Mouse (Mus musculus) midbrain, embryonic 11.5 days (tissue): ENCODE measurements around the gene Elavl3. TPM values are rescaled to one million over a fixed set of nuclear protein-coding genes. Genes with fewer than 3 reads are reported as not detected.

ENCODE experiments used
- ATAC-seq: fragments of 200-750 bp; cut with Nextera tagmentation; 2 replicates; pipeline ENCODE4 v1.8.0; 2017; ENCODE audit warnings: moderate TSS enrichment, moderate library complexity; ENCODE audit not compliant: low FRiP score
- DNase-seq: peaks from one replicate; pipeline ENCODE4 v3.0.0; 2015; ENCODE audit warnings: low spot score; ENCODE audit errors: missing footprints
- H3K27ac ChIP-seq: fragments of 300-500 bp; sonication (generic); 2 replicates; pipeline ENCODE4 v1.5.1; 2014; ENCODE audit warnings: low read depth, low read length
- H3K27me3 ChIP-seq: fragments of 300-500 bp; sonication (generic); 2 replicates; pipeline ENCODE4 v1.6.1; 2014; ENCODE audit warnings: mild to moderate bottlenecking, low read length, moderate library complexity, mixed read lengths; ENCODE audit not compliant: control insufficient read depth, insufficient read depth
- H3K36me3 ChIP-seq: fragments of 300-500 bp; sonication (generic); 2 replicates; pipeline ENCODE4 v1.6.1; 2014; ENCODE audit warnings: mild to moderate bottlenecking, low read length, moderate library complexity, mixed read lengths; ENCODE audit not compliant: control insufficient read depth, insufficient read depth
- H3K4me1 ChIP-seq: fragments of 300-500 bp; sonication (generic); 2 replicates; pipeline ENCODE4 v1.6.1; 2014; ENCODE audit warnings: low read length; ENCODE audit not compliant: control insufficient read depth, insufficient read depth
- H3K4me2 ChIP-seq: fragments of 300-500 bp; sonication (generic); 2 replicates; pipeline ENCODE4 v1.6.1; 2014; ENCODE audit warnings: mild to moderate bottlenecking, moderate library complexity
- H3K4me3 ChIP-seq: fragments of 300-500 bp; sonication (generic); 2 replicates; pipeline ENCODE4 v1.5.1; 2014; ENCODE audit warnings: low read depth, low read length
- H3K9ac ChIP-seq: fragments of 300-500 bp; sonication (generic); 2 replicates; pipeline ENCODE4 v1.6.1; 2014; ENCODE audit warnings: low read length
- H3K9me3 ChIP-seq: fragments of 300-500 bp; sonication (generic); 2 replicates; pipeline ENCODE4 v1.6.1; 2016; ENCODE audit warnings: low read length; ENCODE audit not compliant: control insufficient read depth
- WGBS: fragments of 180-500 bp; shearing (Covaris S2); extraction: QIAGEN DNeasy Blood & Tissue Kit; methylation state at CpG from one replicate; pipeline ENCODE4 v1.1.7; 2014; 5-methylcytosine and 5-hydroxymethylcytosine counted together
- polyA plus RNA-seq: library from polyadenylated mRNA; unstranded; fragments of >200 nt; fragmentation: Nextera tagmentation; extraction: Ambion mirVana; gene quantifications from 2 replicates; pipeline ENCODE4 v1.2.1, GENCODE M21; 2014

The Elavl3 gene
- polyA plus RNA-seq: 49.8 and 53.9 TPM in 2 replicates

GRCm38 (mm10) chr9:22051958-22052254 lies at the start of gene Elavl3:
Elavl3 (minus strand) TSS chr9:22052023.
- peak; percentile 72 for ATAC-seq
- Histone ChIP-seq H3K27me3 (peaks cover 8% of the 10 kb centered on the region), H3K4me1 (peaks cover 37% of the 10 kb centered on the region), H3K9me3 (no peaks in the 10 kb centered on the region), H3K9ac (peak within 1 kb of the TSS; percentile 93), H3K4me2 (peak within 1 kb of the TSS; percentile 71), H3K4me3 (peak within 1 kb of the TSS; percentile 86), H3K36me3 (no peaks in the 10 kb centered on the region; the same call in 1 of the 2 replicates), H3K27ac (peak within 1 kb of the TSS; percentile 86)
- WGBS: 2% methylated on average over 27 of the region's 28 CpGs
- no peak for DNase-seq

- H3K9me3 ChIP-seq: no peaks in the 10 kb centered on the region
- H3K4me1 ChIP-seq: no peaks in the 10 kb centered on the region
- no peak overlapping the region for H3K27ac ChIP-seq
- ATAC-seq (no peak), DNase-seq (no peak)
- peaks cover 21% of the 10 kb centered on the region for H3K27me3 ChIP-seq
- WGBS: 5% methylated on average over 18 of the region's 18 CpGs
- no peaks in the 10 kb centered on the region for H3K36me3 ChIP-seq
- no peak overlapping the region for H3K4me3 ChIP-seq
- no peak overlapping the region for H3K4me2 ChIP-seq
- H3K9ac ChIP-seq: no peak overlapping the region
Measured at GRCm38 (mm10) chr9:22099922-22100321, 48.1 kb upstream of the Elavl3 start.

- peak; percentile 57 for DNase-seq
- Histone ChIP-seq H3K4me2 (no peak within 1 kb of the TSS), H3K9me3 (no peaks in the 10 kb centered on the region), H3K36me3 (no peaks in the 10 kb centered on the region), H3K9ac (no peak within 1 kb of the TSS), H3K27ac (no peak within 1 kb of the TSS), H3K4me1 (no peaks in the 10 kb centered on the region), H3K4me3 (no peak within 1 kb of the TSS), H3K27me3 (peaks cover 21% of the 10 kb centered on the region)
- no peak for ATAC-seq
- 11% methylated on average over 14 of the region's 14 CpGs for WGBS
Measured at GRCm38 (mm10) chr9:22098993-22099696, 47.3 kb upstream of the Elavl3 start, which contains the start of gene Cnn1. Cnn1 (plus strand) TSS chr9:22099216.

- WGBS: 3% methylated on average over 24 of the region's 24 CpGs
- DNase-seq (peak; percentile 96), ATAC-seq (peak; percentile 88)
- H3K4me1 ChIP-seq: no peaks in the 10 kb centered on the region
- no peaks in the 10 kb centered on the region for H3K9me3 ChIP-seq
- H3K27me3 ChIP-seq: peaks cover 20% of the 10 kb centered on the region
- H3K4me2 ChIP-seq: peak overlapping the region; percentile 65
- H3K27ac ChIP-seq: no peak overlapping the region
- peak overlapping the region; percentile 69 for H3K9ac ChIP-seq
- H3K36me3 ChIP-seq: no peaks in the 10 kb centered on the region
- H3K4me3 ChIP-seq: peak overlapping the region; percentile 32
Measured at GRCm38 (mm10) chr9:22095854-22096307, 44.1 kb upstream of the Elavl3 start.

GRCm38 (mm10) chr9:22092746-22093145 lies 40.9 kb upstream of the Elavl3 start:
- no peak overlapping the region for H3K9ac ChIP-seq
- no peak overlapping the region for H3K4me2 ChIP-seq
- ATAC-seq (no peak), DNase-seq (no peak)
- no peaks in the 10 kb centered on the region for H3K4me1 ChIP-seq
- H3K27ac ChIP-seq: no peak overlapping the region
- 82% methylated on average over 6 of the region's 6 CpGs for WGBS
- H3K27me3 ChIP-seq: no peaks in the 10 kb centered on the region
- H3K36me3 ChIP-seq: no peaks in the 10 kb centered on the region
- no peaks in the 10 kb centered on the region for H3K9me3 ChIP-seq
- no peak overlapping the region for H3K4me3 ChIP-seq

GRCm38 (mm10) chr9:22089986-22090385 lies 38.2 kb upstream of the Elavl3 start:
- ATAC-seq: no peak
- Histone ChIP-seq H3K27me3 (no peaks in the 10 kb centered on the region), H3K9me3 (no peaks in the 10 kb centered on the region), H3K27ac (no peak overlapping the region), H3K4me2 (no peak overlapping the region), H3K36me3 (no peaks in the 10 kb centered on the region), H3K4me3 (no peak overlapping the region), H3K9ac (no peak overlapping the region), H3K4me1 (peaks cover 4% of the 10 kb centered on the region)
- WGBS: 94% methylated on average over 7 of the region's 7 CpGs
- peak; percentile 56 for DNase-seq

GRCm38 (mm10) chr9:22089281-22089680 lies 37.5 kb upstream of the Elavl3 start:
- Histone ChIP-seq H3K4me2 (no peak overlapping the region), H3K27ac (no peak overlapping the region), H3K4me3 (no peak overlapping the region), H3K36me3 (no peaks in the 10 kb centered on the region), H3K27me3 (no peaks in the 10 kb centered on the region), H3K9ac (no peak overlapping the region), H3K4me1 (peaks cover 8% of the 10 kb centered on the region), H3K9me3 (no peaks in the 10 kb centered on the region)
- 97% methylated on average over 7 of the region's 7 CpGs for WGBS
- ATAC-seq (no peak), DNase-seq (peak; percentile 21)

GRCm38 (mm10) chr9:22087034-22087618 lies 35.3 kb upstream of the Elavl3 start:
- Histone ChIP-seq H3K4me1 (peaks cover 8% of the 10 kb centered on the region), H3K4me2 (no peak overlapping the region), H3K4me3 (no peak overlapping the region), H3K27me3 (no peaks in the 10 kb centered on the region), H3K36me3 (no peaks in the 10 kb centered on the region), H3K9me3 (no peaks in the 10 kb centered on the region), H3K27ac (no peak overlapping the region), H3K9ac (no peak overlapping the region)
- 84% methylated on average over 2 of the region's 2 CpGs for WGBS
- no peak for DNase-seq
- ATAC-seq: no peak

GRCm38 (mm10) chr9:22086012-22086411 lies 34.2 kb upstream of the Elavl3 start:
- Histone ChIP-seq H3K27ac (no peak overlapping the region), H3K4me3 (peak overlapping the region; percentile 74), H3K36me3 (no peaks in the 10 kb centered on the region), H3K4me2 (peak overlapping the region; percentile 81), H3K9ac (peak overlapping the region; percentile 75), H3K4me1 (peaks cover 8% of the 10 kb centered on the region), H3K9me3 (no peaks in the 10 kb centered on the region), H3K27me3 (no peaks in the 10 kb centered on the region)
- no peak for DNase-seq
- no peak for ATAC-seq
- WGBS: 77% methylated on average over 6 of the region's 6 CpGs
